Mouse (Mus musculus) adrenal gland, postnatal 14 days (tissue): ENCODE data around the gene Gad2. TPM values are rescaled to one million over a fixed set of nuclear protein-coding genes. Genes with fewer than 3 reads are reported as not detected.

Source experiments
- microRNA-seq, 2 experiments: library from miRNA; unstranded; fragments of <30 nt; microRNA quantifications; one replicate each; pipeline ENCODE4 v1.2.0; 2021
- total RNA-seq: library from RNA; stranded (reverse); gene quantifications from 2 replicates; pipeline ENCODE4 v1.2.3, GENCODE M21; 2021

Gene Gad2
- total RNA-seq, 1 experiment from 2014 or later: not detected

Small RNAs within 50 kb of the gene (microRNA-seq; reads per million reads assigned to microRNA genes)
- gene Gm23636: 0 reads per million in 2 experiments
- gene Mir3967: 0 reads per million in 2 experiments

Other genes with a start within 250 kb of the Gad2 start
- 3.6 and 13.0 TPM in 2 replicates for gene Apbb1ip, start 151.9 kb downstream of the Gad2 start, total RNA-seq